Mouse (Mus musculus) liver, embryonic 14.5 days (tissue): Measurements from ENCODE around the gene Lama5.

ENCODE experiments used
- CTCF ChIP-seq: IDR thresholded peaks from 2 replicates; pipeline ENCODE4 v1.5.1; 2016; ENCODE audit warnings: antibody characterized with exemption, low read depth, control low read depth
- EP300 ChIP-seq: IDR thresholded peaks from 2 replicates; pipeline ENCODE4 v1.6.1; 2016; ENCODE audit warnings: antibody characterized with exemption, low read depth

DNA sequence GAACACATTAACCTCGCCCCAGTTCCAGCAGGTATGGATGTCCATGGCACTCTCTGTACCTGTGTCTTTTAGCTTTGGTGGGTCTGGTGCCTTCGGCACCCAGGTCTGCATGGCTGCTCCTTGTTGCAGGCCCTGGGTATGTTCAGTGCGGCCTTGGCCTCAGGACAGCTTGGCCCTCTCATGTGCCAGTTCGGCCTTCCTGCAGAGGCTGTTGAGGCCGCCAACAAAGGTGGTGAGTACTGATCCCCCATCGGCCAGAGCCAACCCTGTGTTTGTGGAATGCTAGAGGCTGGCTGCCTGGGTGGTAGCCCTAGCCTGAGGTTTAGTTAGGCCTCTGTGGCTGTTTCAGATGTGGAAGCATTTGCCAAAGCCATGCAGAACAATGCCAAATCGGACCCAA lies 49.9 kb downstream of the Lama5 start:
- no peak for TF ChIP-seq CTCF
- TF ChIP-seq EP300, result no peak
